Mouse (Mus musculus): ENCODE data around the gene Rps2.
"Not testable (repeated sequence)": the region's sequence is repeated elsewhere in the genome, so short reads cannot be mapped to it uniquely, and the experiment has no call there.

The Rps2 gene

GRCm38 (mm10) chr17:24706982-24707800 lies 10.7 kb upstream of the Rps2 start, which contains the start of gene Tbl3:
Gene Tbl3, minus strand, starts transcription at chr17:24707660.
- DNase-seq, result peak; percentile 99

- peak; percentile 88 for DNase-seq
These were observed 10.0 kb upstream of the Rps2 start for GRCm38 (mm10) chr17:24707801-24708425.

GRCm38 (mm10) chr17:24708646-24709045 lies 9.3 kb upstream of the Rps2 start:
- DNase-seq, result no peak

GRCm38 (mm10) chr17:24715556-24715955 lies 2.4 kb upstream of the Rps2 start:
- DNase-seq, result no peak

GRCm38 (mm10) chr17:24716166-24716682 lies 1.7 kb upstream of the Rps2 start:
- DNase-seq, result peak; percentile 87

GRCm38 (mm10) chr17:24718938-24719337 lies 1.0 kb downstream of the Rps2 start:
- not testable (repeated sequence) for DNase-seq

- peak; percentile 100 for DNase-seq
These were observed 1.7 kb downstream of the Rps2 start for GRCm38 (mm10) chr17:24719494-24720222.

GRCm38 (mm10) chr17:24720616-24721015 lies 2.7 kb downstream of the Rps2 start:
- DNase-seq, result peak; percentile 88

- peak; percentile 85 for DNase-seq
These were observed 3.6 kb downstream of the Rps2 start for GRCm38 (mm10) chr17:24721383-24721955.

GRCm38 (mm10) chr17:24722220-24722924 lies 4.5 kb downstream of the Rps2 start:
- DNase-seq, result peak; percentile 91

- DNase-seq, result peak; percentile 83
These were observed 5.4 kb downstream of the Rps2 start for GRCm38 (mm10) chr17:24723122-24723880.

- DNase-seq, result no peak
These were observed 5.9 kb downstream of the Rps2 start for GRCm38 (mm10) chr17:24723881-24724180.

GRCm38 (mm10) chr17:24724184-24724583 lies 6.3 kb downstream of the Rps2 start, which contains the start of gene Ndufb10:
Gene Ndufb10, minus strand, starts transcription at chr17:24724478.
- DNase-seq, result peak; percentile 99

- DNase-seq, result no peak
These were observed 7.9 kb downstream of the Rps2 start for GRCm38 (mm10) chr17:24725637-24726390.

GRCm38 (mm10) chr17:24727618-24728017 lies 9.7 kb downstream of the Rps2 start, which contains the start of gene Rpl3l:
Gene Rpl3l, plus strand, starts transcription at chr17:24727820.
- DNase-seq, result peak; percentile 98

- peak; percentile 92 for DNase-seq
These were observed 10.3 kb downstream of the Rps2 start for GRCm38 (mm10) chr17:24728184-24728583.

GRCm38 (mm10) chr17:24729067-24729466 lies 11.2 kb downstream of the Rps2 start:
- DNase-seq, result peak; percentile 88

- peak; percentile 88 for DNase-seq
These were observed 12.9 kb downstream of the Rps2 start for GRCm38 (mm10) chr17:24730787-24731186.

GRCm38 (mm10) chr17:24732233-24732935 lies 14.5 kb downstream of the Rps2 start:
- DNase-seq, result peak; percentile 97

Data from heart, adult 11 months (tissue).